Mouse (Mus musculus) erythroid progenitor cell, adult 5-6 weeks (primary cell): Measurements from ENCODE around the gene Eif2ak3. TPM values are rescaled to one million over a fixed set of nuclear protein-coding genes. Genes with fewer than 3 reads are reported as not detected.
A peak's percentile ranks its signal among the peaks of the same experiment; 100 is the strongest.

Source experiments
- ATAC-seq: replicated peaks from 2 replicates; pipeline ENCODE4 v1.8.0; 2016; ENCODE audit warnings: moderate number of reproducible peaks, mild to moderate bottlenecking, moderate TSS enrichment, inconsistent platforms; ENCODE audit not compliant: poor library complexity, low FRiP score, severe bottlenecking
- total RNA-seq, 2 experiments: library from RNA; stranded (forward) in 1 of 2; stranded (reverse) in 1 of 2; fragments of 150-400 nt in 1 of 2; fragments of 186-747, 209-891 nt in 1 of 2; gene quantifications; 2 replicates each; pipeline versions ENCODE4 v1.2.3 to v1.2.4; 2015 to 2017; ENCODE audit warnings: low replicate concordance in 2 of 2

Gene Eif2ak3
- total RNA-seq, 2 experiments from 2014 or later = 9.4 to 29.8 TPM

- peak; percentile 63 for ATAC-seq
Measured at GRCm38 (mm10) chr6:70880714-70881304, 36.5 kb downstream of the Eif2ak3 start.

GRCm38 (mm10) chr6:70887993-70888392 is 43.7 kb downstream of the Eif2ak3 start:
- ATAC-seq = no peak

GRCm38 (mm10) chr6:70898166-70898565 is 53.9 kb downstream of the Eif2ak3 start:
- ATAC-seq = no peak

- ATAC-seq = no peak
Measured at GRCm38 (mm10) chr6:70899594-70900003, 55.3 kb downstream of the Eif2ak3 start.

- no peak for ATAC-seq
Measured at GRCm38 (mm10) chr6:70903689-70904088, 59.4 kb downstream of the Eif2ak3 start.

- ATAC-seq = no peak
Measured at GRCm38 (mm10) chr6:70909572-70909971, 65.3 kb downstream of the Eif2ak3 start.

- no peak for ATAC-seq
Measured at GRCm38 (mm10) chr6:70910285-70910684, 66.0 kb downstream of the Eif2ak3 start.

GRCm38 (mm10) chr6:70911668-70912395 is 67.5 kb downstream of the Eif2ak3 start:
- ATAC-seq = no peak

GRCm38 (mm10) chr6:70912396-70912765 is 68.1 kb downstream of the Eif2ak3 start:
- ATAC-seq = no peak

GRCm38 (mm10) chr6:70918827-70919226 is 74.5 kb downstream of the Eif2ak3 start, which contains the start of gene Tex37:
TSS of gene Tex37 (minus strand) at chr6:70918927.
- ATAC-seq = no peak

GRCm38 (mm10) chr6:70921274-70922074 is 77.2 kb downstream of the Eif2ak3 start:
- ATAC-seq = peak; percentile 57; the same call in 1 of the 2 replicates

GRCm38 (mm10) chr6:70931801-70932200 is 87.5 kb downstream of the Eif2ak3 start:
- ATAC-seq = no peak

GRCm38 (mm10) chr6:70953274-70953673 is 109.0 kb downstream of the Eif2ak3 start:
- no peak for ATAC-seq

- ATAC-seq = no peak
Measured at GRCm38 (mm10) chr6:70954040-70954439, 109.7 kb downstream of the Eif2ak3 start.

Other genes with a start within 250 kb of the Eif2ak3 start
- 51.9 and 59.1 TPM in 2 replicates for gene Rpia, start 52.3 kb upstream of the Eif2ak3 start, total RNA-seq (2015; ENCODE audit: low replicate concordance)
- gene Rpia, start 52.3 kb upstream of the Eif2ak3 start, total RNA-seq (2017; ENCODE audit: low replicate concordance) = 65.7 and 70.3 TPM in 2 replicates
- gene Tex37, start 74.4 kb downstream of the Eif2ak3 start, total RNA-seq (2015; ENCODE audit: low replicate concordance) = not detected in 2 replicates
- not detected in 2 replicates for gene Tex37, start 74.4 kb downstream of the Eif2ak3 start, total RNA-seq (2017; ENCODE audit: low replicate concordance)
- not detected in 2 replicates for gene Foxi3, start 112.0 kb downstream of the Eif2ak3 start, total RNA-seq (2015; ENCODE audit: low replicate concordance)
- not detected in 2 replicates for gene Foxi3, start 112.0 kb downstream of the Eif2ak3 start, total RNA-seq (2017; ENCODE audit: low replicate concordance)